Mouse (Mus musculus): ENCODE measurements around the gene Eef1akmt3.

Gene Eef1akmt3

GRCm38 (mm10) chr10:127000529-127000928, 40.8 kb downstream of the Eef1akmt3 start, which contains the start of gene Avil:
Gene Avil (plus strand): TSS chr10:127000709.
- WGBS, result 82% methylated on average over 5 of the region's 5 CpGs

- WGBS, result 52% methylated on average over 13 of the region's 13 CpGs
Observed at GRCm38 (mm10) chr10:126997340-126998113, 43.8 kb downstream of the Eef1akmt3 start.

- WGBS, result 74% methylated on average over 3 of the region's 3 CpGs
Observed at GRCm38 (mm10) chr10:126993621-126994020, 47.7 kb downstream of the Eef1akmt3 start.

GRCm38 (mm10) chr10:126991676-126992075, 49.6 kb downstream of the Eef1akmt3 start:
- 52% methylated on average over 3 of the region's 3 CpGs for WGBS

- WGBS, result 24% methylated on average over 7 of the region's 7 CpGs
Observed at GRCm38 (mm10) chr10:126990313-126991056, 50.8 kb downstream of the Eef1akmt3 start.

- 56% methylated on average over 5 of the region's 5 CpGs for WGBS
Observed at GRCm38 (mm10) chr10:126988513-126989165, 52.7 kb downstream of the Eef1akmt3 start.

- WGBS, result 42% methylated on average over 8 of the region's 8 CpGs
Observed at GRCm38 (mm10) chr10:126987183-126988118, 53.9 kb downstream of the Eef1akmt3 start.

- WGBS, result 18% methylated on average over 4 of the region's 4 CpGs
Observed at GRCm38 (mm10) chr10:126986541-126986961, 54.8 kb downstream of the Eef1akmt3 start.

GRCm38 (mm10) chr10:126985579-126985978, 55.7 kb downstream of the Eef1akmt3 start:
- 83% methylated on average over 9 of the region's 9 CpGs for WGBS

GRCm38 (mm10) chr10:126985127-126985526, 56.2 kb downstream of the Eef1akmt3 start:
- 47% methylated on average over 4 of the region's 4 CpGs for whole genome bisulfite sequencing

GRCm38 (mm10) chr10:126984189-126985004, 56.9 kb downstream of the Eef1akmt3 start:
- WGBS, result 6% methylated on average over 5 of the region's 5 CpGs

- WGBS, result 9% methylated on average over 14 of the region's 14 CpGs
Observed at GRCm38 (mm10) chr10:126983193-126983725, 58.1 kb downstream of the Eef1akmt3 start.

GRCm38 (mm10) chr10:126981746-126982145, 59.6 kb downstream of the Eef1akmt3 start:
- 31% methylated on average over 3 of the region's 3 CpGs for WGBS
